Mouse (Mus musculus) thymus, postnatal 14 days (tissue): Measurements from ENCODE around the gene Sdc1.

Experiments
- DNase-seq: peaks from one replicate; pipeline ENCODE4 v3.0.0; 2021

Sdc1 gene

DNA sequence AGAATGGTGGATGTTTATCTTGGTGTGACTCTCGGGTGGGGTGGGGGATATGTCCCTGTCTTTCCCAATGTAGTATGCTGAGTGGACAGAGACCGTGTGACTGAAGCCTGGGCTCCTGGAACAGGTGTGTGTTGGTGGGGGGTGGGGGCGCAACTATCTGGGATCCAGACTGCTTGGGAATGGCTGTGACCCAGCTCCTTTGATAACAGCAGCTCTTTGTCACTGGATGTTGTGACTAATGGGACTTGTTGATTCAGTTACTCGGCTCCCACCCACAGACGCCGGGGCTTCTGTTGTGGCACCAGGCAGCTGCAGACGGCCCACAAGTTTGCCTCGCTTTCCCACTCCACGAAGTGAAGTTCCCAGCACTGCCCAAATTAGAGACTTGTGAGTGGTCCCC lies 13.1 kb downstream of the Sdc1 start:
- no peak for DNase-seq

DNA sequence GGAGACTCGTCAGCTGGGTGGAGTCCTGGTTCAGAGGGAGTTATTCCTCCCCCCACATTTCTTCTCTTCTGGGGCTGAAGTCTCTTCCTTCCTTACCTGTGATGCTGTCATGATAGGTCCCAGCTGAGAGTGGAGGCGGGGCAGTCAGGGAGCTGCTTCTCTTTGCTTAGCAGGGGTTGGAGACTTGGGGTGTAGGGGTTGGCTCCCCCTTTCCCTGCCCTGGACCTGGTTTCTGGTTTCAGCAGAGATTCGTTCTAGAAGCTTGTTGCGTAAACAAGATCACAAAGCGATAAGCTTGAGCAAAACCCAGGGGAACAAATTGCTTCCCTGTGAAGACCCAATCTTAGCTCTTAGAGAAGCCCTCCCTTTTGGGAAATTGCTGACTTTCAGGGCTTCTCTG lies 15.4 kb downstream of the Sdc1 start:
- DNase-seq: no peak

DNA sequence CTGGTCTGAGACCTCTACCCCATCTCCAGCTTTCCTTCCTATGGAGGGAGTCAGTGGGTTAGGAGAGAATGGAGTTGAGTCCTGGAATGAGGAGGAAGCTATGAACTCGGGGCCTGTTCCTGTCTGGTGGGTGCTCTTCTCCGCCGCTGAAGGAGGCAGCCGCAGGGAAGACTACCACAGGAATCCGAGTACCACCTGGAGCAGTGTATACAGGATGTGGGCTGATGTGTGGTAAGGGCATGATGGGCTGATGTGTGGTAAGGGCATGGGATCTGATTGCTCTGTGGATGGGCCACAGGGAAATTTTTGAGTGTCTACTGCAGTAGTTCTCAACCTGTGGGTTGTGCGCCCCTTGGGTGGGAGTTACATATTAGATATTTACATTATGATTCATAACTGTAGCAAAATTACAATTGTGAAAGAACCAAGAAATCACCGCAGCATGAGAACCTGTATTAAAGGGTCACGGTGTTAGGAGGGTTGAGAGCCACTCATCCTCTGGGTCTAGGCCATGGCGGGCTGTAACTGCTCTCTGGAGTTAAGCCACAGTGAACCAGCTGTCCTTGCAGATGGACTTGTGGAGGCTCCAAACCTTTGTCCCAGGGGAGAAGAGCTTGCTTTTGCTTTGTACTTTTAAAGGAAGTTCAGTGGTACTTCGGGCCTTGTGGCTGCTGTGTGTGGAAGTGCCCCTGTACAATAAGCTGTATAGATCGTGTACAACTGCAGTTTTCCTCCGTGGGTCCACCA lies 16.0 kb downstream of the Sdc1 start:
- peak; percentile 60 for DNase-seq

DNA sequence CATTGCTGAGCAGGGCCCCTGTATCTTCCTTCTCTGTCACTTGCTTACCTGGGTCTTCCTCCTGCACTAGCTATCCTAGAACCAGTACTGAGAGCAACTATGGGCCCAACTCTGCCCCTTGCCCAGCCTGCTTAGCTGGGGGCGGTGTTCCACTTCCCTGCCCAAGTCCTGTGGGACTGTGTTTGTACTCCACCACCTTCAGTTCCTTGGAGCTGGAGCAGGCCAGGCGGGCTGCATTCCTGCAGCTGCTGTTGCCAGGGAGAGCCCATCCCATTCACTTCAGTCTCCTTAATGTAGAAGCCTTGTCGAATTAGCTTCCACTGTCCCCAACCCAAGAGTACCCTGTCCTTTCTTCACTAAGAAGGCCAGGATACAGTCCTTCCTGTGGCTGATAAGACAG lies 17.3 kb downstream of the Sdc1 start:
- no peak for DNase-seq

DNA sequence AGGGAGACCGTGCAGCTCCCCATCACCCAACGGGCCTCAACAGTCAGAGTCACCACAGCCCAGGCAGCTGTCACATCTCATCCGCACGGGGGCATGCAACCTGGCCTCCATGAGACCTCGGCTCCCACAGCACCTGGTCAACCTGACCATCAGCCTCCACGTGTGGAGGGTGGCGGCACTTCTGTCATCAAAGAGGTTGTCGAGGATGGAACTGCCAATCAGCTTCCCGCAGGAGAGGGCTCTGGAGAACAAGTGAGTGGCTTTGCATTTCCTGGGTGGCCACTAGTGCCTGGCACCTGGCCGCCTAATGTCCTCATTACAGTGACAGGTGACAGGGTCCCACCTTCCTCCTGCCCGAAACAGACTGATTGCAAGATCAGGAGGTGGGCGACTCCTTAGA lies 19.5 kb downstream of the Sdc1 start:
- no peak for DNase-seq

DNA sequence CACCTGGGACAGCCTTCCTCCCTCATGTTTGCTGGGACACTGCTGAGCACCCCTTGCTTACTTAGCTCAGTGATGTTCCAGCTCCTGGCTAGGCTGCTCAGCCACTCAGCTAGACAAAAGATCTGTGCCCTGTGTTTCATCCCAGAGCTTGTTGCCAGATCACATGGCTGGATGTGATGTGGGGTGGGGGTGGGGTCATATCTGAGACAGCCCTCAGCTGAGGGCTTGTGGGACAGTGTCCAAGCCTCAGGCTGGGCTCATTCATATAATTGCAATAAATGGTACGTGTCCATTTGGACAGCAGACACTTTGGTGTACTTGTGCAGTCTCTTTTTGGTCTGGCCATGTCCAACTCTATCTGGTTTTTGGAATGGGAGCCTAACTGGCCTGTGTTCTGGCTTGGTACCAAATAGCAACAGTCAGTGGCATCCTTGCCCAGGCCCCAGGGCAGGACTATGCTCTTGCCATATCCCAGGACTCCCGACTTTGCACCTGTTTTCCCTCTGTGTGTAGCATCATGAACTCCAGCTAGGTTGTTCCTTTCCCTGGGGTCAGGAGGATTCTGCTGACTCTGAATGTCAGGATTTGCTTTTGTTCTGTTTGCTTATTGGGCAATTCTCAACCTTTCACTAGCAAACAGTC lies 22.4 kb downstream of the Sdc1 start:
- DNase-seq: no peak

DNA sequence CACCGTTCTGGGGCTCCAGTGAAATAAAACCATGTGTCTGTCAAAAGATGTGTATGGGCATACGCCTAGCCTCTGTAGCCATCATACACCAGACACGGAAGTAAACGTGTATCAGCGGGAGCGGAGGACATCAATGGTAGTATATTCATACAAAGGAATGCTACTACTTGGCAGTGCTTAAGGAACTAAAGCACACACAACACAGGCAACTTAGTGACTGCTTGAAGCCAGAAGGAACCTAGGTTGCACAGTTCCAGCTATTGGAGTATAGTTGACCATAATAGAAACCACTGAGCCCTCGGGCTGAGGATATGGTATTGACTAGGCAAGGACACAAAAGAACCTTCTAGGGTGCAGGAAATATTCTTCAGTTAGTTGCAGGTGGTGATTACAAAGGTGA lies 26.8 kb downstream of the Sdc1 start:
- no peak for DNase-seq

DNA sequence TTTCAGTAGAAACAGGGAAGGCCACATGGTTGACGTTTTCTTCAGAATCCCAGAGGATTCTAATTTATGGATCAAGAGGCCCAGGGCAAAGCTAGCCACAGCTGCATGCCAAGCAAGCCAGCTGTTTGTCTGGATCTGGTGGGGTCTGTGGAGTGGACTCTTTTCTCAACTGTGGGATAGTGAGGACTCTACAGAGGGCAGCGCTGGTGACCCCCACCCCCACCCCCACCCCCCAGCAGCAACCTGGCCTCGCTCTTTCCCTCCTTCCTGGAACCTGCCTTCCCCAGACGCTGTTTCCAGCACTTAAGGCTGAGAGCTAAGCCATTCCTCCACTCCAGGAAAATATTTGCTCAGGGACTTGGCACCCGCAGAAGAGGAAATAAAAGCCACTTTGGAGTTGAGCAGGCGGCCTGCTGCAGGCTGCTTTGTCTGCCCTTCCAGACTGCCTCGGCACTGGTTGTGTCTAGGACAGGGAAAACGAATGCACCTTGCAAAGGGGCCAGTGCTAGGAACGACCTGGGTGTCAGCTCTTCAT lies 27.4 kb downstream of the Sdc1 start:
- DNase-seq: no peak

DNA sequence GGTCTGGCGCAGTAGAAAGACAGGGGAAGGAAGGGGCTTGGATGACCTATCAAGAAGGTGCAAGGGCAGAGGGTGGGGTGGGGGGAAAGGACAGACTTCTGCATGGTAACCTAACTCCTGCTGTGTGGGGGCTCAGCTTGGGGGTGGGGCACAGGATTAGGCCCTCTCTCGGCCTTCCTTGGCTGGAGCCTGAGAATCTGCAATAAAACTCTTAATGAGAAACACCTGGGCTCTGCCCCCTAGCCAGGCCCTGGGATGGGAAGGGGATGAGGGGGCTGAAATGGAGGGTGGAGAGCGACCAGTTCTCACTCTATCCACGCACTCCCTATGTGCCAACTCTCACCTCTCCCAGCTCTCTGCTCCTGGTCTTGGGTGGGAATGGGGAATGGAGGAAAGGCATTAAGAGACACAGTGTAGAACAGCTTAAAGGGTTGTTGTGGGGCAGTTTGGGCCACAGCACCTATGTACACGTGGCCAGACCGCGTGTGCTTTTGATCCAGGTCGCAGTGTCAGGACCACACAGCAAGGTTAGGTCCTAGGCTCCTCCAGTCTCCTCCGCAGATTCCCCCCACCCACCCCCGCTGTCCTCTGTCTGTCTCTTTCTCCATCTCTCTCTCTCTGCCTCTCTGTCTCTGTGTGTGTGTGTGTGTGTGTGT lies 32.4 kb downstream of the Sdc1 start:
- DNase-seq: no peak

DNA sequence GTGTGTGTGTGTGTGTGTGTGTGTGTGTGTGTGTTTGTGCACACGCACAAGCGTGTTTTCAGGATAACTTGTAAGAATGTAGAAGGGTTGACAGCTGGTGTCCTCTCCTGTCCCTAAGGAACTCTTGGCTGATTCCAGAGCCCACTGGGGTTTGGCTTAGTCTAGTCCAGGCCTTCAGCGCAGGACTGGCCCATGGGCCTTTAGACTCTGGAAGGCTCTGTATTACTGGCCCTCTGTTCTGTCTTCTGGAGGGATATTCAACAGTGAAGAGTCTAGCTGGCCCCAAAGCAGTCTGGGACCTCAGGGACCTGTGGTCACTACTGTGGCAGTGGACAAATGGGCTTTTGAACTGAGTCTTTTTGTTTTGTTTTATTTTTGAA lies 32.9 kb downstream of the Sdc1 start:
- no peak for DNase-seq

DNA sequence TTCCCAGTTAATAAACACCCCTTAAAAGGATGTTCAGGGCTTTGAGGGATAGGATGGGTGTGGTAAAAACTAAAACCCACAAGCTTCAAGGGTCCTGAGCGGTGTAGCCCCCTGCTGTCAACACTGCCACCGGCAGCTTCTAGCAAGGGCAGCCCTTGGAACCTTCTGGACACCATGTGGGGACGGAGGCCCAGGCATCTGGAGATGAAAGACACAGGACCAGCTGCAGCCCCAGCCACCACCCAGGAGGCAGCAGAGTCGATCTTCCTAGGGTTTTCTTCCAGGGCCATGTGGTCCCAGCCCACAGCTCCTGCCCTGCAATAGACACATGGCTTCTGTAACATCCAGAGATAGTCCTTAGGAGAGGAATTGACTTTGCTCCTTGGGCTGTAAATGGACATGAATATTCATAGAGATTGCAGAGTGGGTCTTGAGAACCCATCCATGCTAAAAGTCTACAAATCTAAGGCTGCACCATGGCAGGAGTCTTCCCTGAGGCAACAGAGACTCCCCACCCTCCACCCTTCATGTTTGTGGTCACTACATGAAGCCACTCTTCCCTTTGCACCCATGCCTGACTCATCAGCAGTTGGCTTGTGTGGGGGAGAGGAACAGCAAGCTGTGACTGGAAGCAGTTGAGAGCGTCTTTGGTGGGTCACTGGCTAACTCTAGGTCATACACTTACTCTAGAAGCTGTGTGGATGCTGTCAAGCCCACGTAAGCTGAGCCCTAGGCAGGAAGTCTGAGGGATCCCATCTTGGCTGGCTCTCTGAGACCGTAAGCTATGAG lies 34.0 kb downstream of the Sdc1 start:
- DNase-seq: no peak

DNA sequence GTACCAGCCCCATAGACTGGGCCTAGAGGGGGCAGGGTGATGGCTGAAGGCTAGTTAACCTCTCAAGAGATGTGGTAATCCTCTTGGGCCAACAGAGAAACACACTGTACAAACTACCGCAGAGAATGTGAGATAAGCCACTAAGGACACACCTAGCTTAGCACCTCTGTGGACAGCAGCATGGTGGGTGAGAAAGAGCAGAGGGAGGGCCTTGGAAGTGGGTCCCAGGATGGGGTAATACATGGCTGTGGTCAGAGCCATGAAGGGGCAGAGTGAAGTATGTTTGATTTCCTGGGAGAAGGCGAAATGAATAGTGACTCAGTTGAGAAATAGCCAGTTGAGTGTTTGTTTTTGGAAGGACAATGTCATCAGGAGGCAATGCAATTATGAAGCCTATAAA lies 38.0 kb downstream of the Sdc1 start:
- no peak for DNase-seq

DNA sequence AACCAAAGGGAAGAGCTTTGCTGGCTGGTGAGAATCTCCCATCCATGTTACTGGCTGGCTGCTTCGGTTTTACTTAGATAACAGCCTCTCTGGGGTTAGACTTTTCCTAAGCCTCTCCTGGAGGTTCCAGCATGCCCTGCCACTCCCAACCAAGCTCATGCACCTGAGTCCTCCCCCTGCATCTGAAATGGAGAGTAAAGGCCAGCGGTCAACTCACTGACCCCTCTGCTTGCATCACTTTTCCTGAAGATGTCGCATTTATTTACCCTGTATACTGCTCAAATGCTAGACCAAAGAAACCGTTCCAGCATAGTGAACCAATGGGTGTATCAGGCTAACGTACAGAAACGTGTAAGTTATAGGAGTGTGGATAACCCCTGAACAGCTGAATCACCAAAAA lies 38.5 kb downstream of the Sdc1 start:
- DNase-seq: no peak

DNA sequence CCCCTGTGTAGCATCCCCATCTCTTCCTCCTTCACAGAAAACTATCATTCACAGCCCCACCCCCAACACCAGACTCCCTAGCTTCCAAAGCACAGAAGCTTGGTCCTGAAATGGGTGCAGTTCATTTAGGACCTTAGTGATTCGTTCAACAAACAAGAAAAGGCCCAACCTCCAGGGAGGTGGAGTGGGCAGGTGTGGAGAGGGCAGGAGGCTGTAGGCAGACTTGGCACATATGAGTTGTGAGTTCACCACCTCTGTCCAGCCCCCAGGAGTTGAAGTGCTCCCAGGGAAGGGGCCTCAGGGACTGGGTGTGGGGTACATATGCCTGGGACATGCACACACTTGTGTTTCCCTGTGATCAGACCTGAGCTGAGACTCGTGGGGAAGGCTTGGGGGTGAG lies 39.8 kb downstream of the Sdc1 start:
- no peak for DNase-seq

DNA sequence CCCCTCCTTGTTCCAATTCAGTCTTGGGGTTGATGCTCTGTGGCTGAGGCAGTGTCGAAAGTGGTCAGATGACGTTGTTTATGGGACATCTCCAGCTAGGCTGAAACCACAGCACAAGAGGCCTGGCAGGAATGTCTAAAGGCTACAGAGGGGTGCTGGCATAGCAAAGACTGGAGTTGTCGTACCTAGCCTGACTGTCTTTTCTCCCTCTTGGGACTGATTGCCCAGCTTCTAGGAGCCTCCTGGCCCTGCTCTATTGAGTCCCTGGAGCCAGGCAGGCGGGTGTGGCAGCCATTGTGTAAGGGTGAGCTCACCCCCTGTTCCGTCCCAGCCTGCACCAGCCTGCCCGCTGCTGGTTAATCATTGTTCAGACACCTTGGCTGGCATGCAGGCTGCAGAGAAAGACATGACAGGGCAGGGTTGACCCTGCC lies 40.3 kb downstream of the Sdc1 start:
- no peak for DNase-seq

DNA sequence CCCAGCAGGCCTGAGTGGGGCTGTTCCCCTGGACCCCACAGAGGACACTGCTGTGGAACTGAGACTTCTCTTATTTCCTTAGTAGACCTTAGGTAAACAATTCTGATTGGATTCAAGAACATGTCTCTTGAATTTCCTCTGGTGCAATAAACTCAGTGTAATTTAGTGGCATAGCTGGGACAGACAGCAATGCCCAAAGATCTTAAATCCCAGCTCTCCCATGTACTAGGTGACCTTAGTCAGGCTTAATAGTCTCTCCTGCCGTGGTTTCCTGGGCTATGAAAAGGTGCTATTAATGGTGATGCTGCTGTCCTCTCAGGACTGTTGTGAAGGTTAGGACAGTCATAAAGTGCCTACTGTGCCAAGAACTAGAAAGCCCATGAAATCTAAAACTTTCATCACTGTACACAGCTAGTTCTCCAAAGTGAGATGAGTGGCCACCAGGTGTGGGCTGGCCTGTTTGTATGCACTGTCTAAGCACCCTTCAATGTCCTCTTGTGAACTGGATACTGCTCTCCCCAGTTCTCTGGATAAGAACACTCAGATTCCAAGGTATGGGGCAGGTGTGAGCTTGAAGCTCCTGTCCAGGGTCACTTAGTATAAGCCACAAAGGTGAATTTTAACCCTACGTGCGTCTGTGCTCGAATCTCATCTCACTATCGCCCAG lies 40.9 kb downstream of the Sdc1 start:
- no peak for DNase-seq

DNA sequence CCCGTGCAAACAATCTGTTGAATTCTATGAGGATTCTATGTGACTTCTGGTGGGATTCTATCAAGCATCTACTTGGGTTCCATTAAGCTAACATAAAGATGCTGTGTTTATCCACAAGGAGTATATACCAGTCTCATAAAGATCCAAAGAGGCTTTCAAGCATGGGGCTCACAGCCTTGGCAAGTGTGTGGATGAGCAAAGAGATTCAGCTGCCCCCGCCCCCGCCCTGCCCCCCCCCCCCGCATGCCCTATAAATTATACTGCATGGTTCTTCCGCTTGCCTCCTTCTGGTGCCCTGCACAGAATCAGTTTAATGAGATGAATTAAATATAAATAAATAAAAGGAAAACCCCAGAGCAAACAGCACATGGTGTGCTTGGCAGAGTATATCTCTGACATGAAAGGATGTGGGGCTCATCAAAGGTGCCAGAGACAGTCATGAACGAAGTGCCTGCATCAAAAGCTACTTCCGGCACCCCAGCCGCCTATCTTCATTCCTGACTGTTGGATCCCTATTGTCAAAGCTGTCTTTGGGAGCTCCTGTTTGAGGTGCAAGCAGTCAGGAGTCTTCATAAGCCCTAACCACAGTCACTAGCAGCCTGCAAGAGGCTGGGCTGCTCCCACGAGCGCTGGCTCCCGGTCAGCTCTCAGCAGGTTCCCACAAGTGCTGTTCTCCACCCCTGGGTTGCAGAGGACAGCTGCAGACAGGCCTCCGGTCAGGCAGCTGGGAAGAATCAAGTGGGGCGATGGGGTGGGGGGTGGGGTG lies 46.5 kb downstream of the Sdc1 start:
- peak; percentile 34 for DNase-seq

DNA sequence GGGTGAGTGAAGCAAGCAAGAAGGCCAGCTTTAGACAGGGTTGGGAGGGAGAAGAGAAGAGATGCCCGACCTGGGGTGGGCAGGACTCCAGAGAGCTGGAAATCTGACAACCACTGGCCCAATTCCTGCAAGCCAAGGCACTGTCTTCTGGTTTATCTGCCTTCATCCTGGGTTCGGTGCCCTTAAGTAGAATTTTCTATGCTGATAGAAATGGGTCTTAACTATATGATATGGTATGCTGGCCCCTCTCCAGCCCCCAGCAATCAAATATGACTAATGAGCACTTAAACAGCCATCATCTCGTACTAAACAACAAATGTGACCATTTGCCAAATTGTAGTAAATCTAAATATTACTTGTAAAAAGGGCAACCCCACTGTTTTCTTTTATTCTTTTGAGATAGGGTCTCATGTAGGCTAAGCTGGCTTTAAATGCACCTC lies 47.1 kb downstream of the Sdc1 start:
- no peak for DNase-seq

DNA sequence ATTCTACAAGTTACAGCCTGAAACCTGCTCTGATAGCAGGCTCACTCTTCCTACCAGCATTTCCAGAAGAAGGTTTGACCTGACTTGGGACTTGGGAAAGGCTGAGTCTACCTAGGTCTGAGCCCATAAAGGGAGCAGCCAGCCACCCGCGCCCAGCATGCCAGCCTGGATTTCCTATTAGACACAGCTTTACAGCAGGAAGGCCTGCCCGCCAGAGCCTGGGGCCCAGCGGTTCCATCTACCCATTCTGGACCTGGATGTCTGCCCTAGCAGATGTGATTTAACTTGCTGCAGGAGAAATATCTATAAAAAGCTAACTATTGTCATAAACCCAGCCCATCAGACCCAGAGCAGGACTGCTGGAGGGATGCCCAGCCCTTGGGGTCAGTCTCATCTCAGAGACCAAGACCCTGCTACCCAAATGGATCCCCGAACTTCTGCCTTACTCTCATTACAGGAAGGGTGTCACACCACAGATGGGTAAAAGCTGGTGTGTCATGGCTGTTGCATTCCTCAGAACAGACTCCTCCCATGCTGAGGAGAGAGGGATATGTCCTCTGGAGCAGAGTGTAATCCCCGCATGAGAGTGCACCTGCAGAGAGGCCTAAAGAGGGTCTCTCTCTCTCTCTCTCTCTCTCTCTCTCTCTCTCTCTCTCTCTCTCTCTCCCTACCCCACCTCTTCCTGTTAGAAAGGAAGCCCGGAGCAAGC lies 54.0 kb downstream of the Sdc1 start:
- DNase-seq: no peak

DNA sequence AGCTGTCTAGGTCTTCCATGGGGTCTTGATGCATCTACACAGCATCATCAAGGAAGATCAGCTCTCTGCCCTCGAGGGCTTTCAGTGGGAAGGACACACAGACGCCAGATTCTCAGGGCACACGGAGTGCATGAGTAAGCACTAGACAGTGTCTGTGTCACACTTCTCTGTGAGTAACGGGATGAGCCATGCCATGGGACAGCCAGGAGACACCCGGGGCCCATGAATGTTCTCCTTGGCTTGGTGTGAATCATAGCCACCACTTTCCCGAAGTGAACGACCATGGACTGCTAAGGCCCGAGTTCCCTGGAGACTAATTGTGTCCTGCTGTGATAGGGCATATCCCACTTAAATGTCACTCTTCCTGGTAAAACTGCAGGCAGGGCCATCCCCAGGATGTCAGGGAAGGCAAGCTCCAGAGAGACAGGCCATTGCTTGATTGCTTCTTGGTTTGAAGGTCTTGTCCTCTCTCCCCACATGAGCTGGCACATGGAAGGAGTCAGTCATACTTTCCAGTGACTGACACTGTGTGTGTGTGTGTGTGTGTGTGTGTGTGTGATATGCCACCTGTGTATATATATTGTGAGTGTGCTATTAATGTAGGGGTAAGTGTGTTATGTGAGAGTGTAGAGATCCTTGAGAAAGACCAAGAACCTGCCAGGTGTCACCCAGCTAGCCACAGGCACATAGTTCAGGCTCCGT lies 56.0 kb downstream of the Sdc1 start:
- DNase-seq: no peak
